Mouse (Mus musculus) left cerebral cortex, adult 2 months (tissue): ENCODE data around the gene H2afj. TPM values are rescaled to one million over a fixed set of nuclear protein-coding genes. Genes with fewer than 3 reads are reported as not detected.

Experiments
- DNase-seq, 2 experiments: peaks; one replicate each; pipeline ENCODE4 v3.0.0; 2021 to 2022; ENCODE audit warnings: low spot score in 2 of 2, mixed read lengths in 1 of 2; ENCODE audit errors: extremely low spot score in 1 of 2
- H3K27ac ChIP-seq: fragments of 200-600 bp; 2 replicates; pipeline ENCODE4 v1.8.1; 2022
- H3K4me3 ChIP-seq: fragments of 200-600 bp; 2 replicates; pipeline ENCODE4 v1.8.1; 2022
- CTCF ChIP-seq: fragments of 200-600 bp; IDR thresholded peaks from 2 replicates; pipeline ENCODE4 v1.8.1; 2022; ENCODE audit warnings: antibody characterized with exemption, mild to moderate bottlenecking, moderate library complexity
- intact Hi-C: fragments of 180-260 bp; cut with DNase I; formaldehyde crosslinking; loops from one replicate; pipeline ENCODE4 v1.15.1; 2025
- total RNA-seq, 2 experiments: library from RNA; stranded (reverse); gene quantifications; 2 replicates each; pipeline ENCODE4 v1.2.3; 2021

The H2afj gene
- total RNA-seq, 2 experiments from 2014 or later = 54.7 to 59.1 TPM

GRCm38 (mm10) chr6:136827881-136828561, 20.0 kb downstream of the H2afj start, which contains the start of gene Wbp11:
Gene Wbp11, minus strand, starts transcription at chr6:136828233.
- Histone ChIP-seq H3K4me3 (peak within 1 kb of the TSS; percentile 79), H3K27ac (peak within 1 kb of the TSS; percentile 98)
- peak; percentile 14 for TF ChIP-seq CTCF
- intact Hi-C loops = loop anchor here (1.0 to 10.0 kb wide), 3 partner anchors 20 to 1813 kb away; partner anchors contain the start of genes Ddx47, H2afj and Hist4h4
- DNase-seq = peak; percentile 95

- Histone ChIP-seq H3K4me3 (peak overlapping the region; percentile 45), H3K27ac (peak overlapping the region; percentile 98)
- intact Hi-C loops = loop anchor here (1.0 to 10.0 kb wide), 2 partner anchors 20 to 1814 kb away; partner anchors contain the start of genes Ddx47 and H2afj
- no peak for DNase-seq
- TF ChIP-seq CTCF = no peak
Observed at GRCm38 (mm10) chr6:136828681-136829080, 20.6 kb downstream of the H2afj start.

GRCm38 (mm10) chr6:136831712-136832111, 23.7 kb downstream of the H2afj start:
- no peak for TF ChIP-seq CTCF
- no peak overlapping the region for H3K4me3 ChIP-seq
- no peak overlapping the region for H3K27ac ChIP-seq
- intact Hi-C loops = no loop called here
- no peak for DNase-seq

- peak within 1 kb of the TSS; percentile 28 for H3K4me3 ChIP-seq
- no peak for DNase-seq
- H3K27ac ChIP-seq = peak within 1 kb of the TSS; percentile 55; the same call in 1 of the 2 replicates
- no peak for TF ChIP-seq CTCF
- intact Hi-C loops = loop anchor here (2.0 kb wide), 1 partner anchor 17 kb away; no protein-coding TSS in a partner anchor
Observed at GRCm38 (mm10) chr6:136835352-136835751, 27.3 kb downstream of the H2afj start, which contains the start of gene Smco3. Gene Smco3, minus strand, starts transcription at chr6:136835452.

GRCm38 (mm10) chr6:136837323-136837722, 29.3 kb downstream of the H2afj start:
- TF ChIP-seq CTCF = no peak
- no peak overlapping the region for H3K4me3 ChIP-seq
- H3K27ac ChIP-seq = no peak overlapping the region
- intact Hi-C loops = no loop called here
- no peak for DNase-seq

- no peak for TF ChIP-seq CTCF
- intact Hi-C loops = no loop called here
- Histone ChIP-seq H3K4me3 (no peak overlapping the region), H3K27ac (no peak overlapping the region; the same call in 1 of the 2 replicates)
- no peak for DNase-seq
Observed at GRCm38 (mm10) chr6:136844903-136845302, 36.9 kb downstream of the H2afj start.

- H3K4me3 ChIP-seq = no peak overlapping the region
- intact Hi-C loops = no loop called here
- TF ChIP-seq CTCF = no peak
- DNase-seq = no peak
- peak overlapping the region; percentile 63 for H3K27ac ChIP-seq
Observed at GRCm38 (mm10) chr6:136845706-136846480, 37.8 kb downstream of the H2afj start.

GRCm38 (mm10) chr6:136847267-136847666, 39.2 kb downstream of the H2afj start:
- no peak overlapping the region for H3K27ac ChIP-seq
- intact Hi-C loops = no loop called here
- no peak overlapping the region for H3K4me3 ChIP-seq
- no peak for DNase-seq
- TF ChIP-seq CTCF = no peak

- Histone ChIP-seq H3K27ac (no peak overlapping the region), H3K4me3 (no peak overlapping the region)
- peak; percentile 29 to 36 for DNase-seq
- intact Hi-C loops = no loop called here
- TF ChIP-seq CTCF = peak; percentile 66
Observed at GRCm38 (mm10) chr6:136847790-136848189, 39.7 kb downstream of the H2afj start.

- no peak overlapping the region for H3K4me3 ChIP-seq
- H3K27ac ChIP-seq = no peak overlapping the region
- intact Hi-C loops = no loop called here
- no peak for TF ChIP-seq CTCF
- no peak for DNase-seq
Observed at GRCm38 (mm10) chr6:136848399-136848798, 40.4 kb downstream of the H2afj start.

GRCm38 (mm10) chr6:136848971-136849370, 40.9 kb downstream of the H2afj start:
- DNase-seq = no peak
- no peak for TF ChIP-seq CTCF
- Histone ChIP-seq H3K27ac (no peak overlapping the region), H3K4me3 (no peak overlapping the region)
- intact Hi-C loops = no loop called here

- Histone ChIP-seq H3K4me3 (no peak overlapping the region), H3K27ac (no peak overlapping the region)
- TF ChIP-seq CTCF = no peak
- no peak for DNase-seq
- intact Hi-C loops = loop anchor here (10.0 kb wide), 1 partner anchor 325 kb away; the partner anchor contains the start of gene Rerg
Observed at GRCm38 (mm10) chr6:136850267-136850666, 42.2 kb downstream of the H2afj start.
